Mouse (Mus musculus): ENCODE measurements around the gene Tcea3. TPM values are rescaled to one million over a fixed set of nuclear protein-coding genes. Genes with fewer than 3 reads are reported as not detected.

The Tcea3 gene
- polyA plus RNA-seq, 1 experiment, result 1.8 TPM

DNA sequence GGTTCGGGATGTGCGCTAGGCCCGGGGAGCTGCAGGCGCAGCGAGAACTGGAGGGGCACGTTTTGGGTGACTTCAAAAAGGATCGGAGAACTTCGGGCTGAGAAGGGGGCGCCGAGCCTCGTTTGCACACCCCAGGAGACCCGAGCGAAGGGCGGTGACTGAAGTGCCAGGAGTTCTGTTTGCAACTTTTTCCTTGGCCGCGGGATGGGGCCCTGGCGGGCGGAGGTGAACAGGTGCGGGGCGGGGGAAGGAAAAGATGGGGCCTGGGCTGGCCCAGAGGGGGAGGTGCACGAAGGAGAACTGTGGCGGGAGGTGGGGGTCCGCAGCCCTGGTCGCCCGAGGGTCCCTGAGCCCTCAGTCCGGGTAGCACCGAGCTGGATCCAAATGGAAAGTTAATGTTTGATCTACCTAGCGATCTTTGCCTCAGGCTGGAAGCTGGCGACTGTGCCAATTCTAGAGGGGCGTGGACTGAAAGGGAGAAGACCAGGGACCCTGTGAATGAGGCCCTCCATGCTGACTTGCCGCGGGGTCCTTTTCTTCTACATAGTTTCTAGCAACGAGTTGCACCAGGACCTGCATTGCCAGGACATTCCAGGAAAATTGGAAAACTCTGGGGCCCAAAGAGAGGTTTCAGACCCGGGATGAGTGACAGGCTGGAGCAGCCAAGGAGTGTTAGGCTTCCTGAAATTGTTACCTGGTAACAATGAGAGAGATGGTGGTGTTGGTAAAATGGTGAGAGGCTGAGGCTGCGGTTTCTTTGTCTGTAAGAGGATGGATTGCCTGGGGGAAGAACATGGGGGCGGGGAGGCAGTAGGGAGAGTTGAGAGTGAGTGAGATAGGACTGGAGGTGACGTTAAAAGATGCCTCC is 1.2 kb downstream of the Tcea3 start:
- Histone ChIP-seq H3K36me3 (ENCODE audit: control insufficient read depth, insufficient read depth, low read length) (no peaks in the 10 kb centered on the region), H3K4me3 (ENCODE audit: control insufficient read depth, insufficient read depth, low read length) (peak overlapping the region; percentile 24; the same call in 1 of the 2 replicates), H3K4me1 (replicated peaks; ENCODE audit: control insufficient read depth, insufficient read depth, low read length) (peaks cover 20% of the 10 kb centered on the region), H3K27me3 (ENCODE audit: control insufficient read depth, insufficient read depth, low read length) (peaks cover 41% of the 10 kb centered on the region), H3K27ac (ENCODE audit: control insufficient read depth, insufficient read depth, low read length) (no peak overlapping the region)
- TF ChIP-seq POLR2A (IDR thresholded peaks at IDR 0.05; ENCODE audit: control insufficient read depth, extremely low read depth, insufficient read depth, low read length, poor library complexity) (no peak), CTCF (IDR thresholded peaks at IDR 0.05; ENCODE audit: borderline replicate concordance, control insufficient read depth, extremely low read depth, insufficient read depth, low read length, poor library complexity) (no peak)
- 4% methylated on average over 37 of the region's 37 CpGs for WGBS
- DNase-seq, result no peak

DNA sequence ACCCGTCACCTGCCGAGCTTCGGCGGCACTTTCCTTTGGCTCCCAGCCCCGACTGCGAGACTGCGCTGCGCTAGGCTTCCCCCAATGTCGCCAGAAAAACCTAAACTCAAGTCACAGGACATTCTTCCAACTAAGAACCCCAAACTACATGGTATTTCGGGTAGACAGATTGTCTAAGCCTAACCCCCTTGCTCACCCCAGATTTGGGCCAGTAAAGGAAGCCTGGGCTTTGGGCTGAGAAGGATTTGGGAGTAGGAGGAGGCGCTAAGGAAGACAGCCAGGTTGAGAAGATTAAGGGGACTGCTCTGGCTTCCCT is 1.8 kb downstream of the Tcea3 start:
- no peak overlapping the region for H3K4me3 ChIP-seq (ENCODE audit: control insufficient read depth, insufficient read depth, low read length)
- H3K27me3 ChIP-seq (ENCODE audit: control insufficient read depth, insufficient read depth, low read length), result peaks cover 41% of the 10 kb centered on the region
- no peak for TF ChIP-seq POLR2A (IDR thresholded peaks at IDR 0.05; ENCODE audit: control insufficient read depth, extremely low read depth, insufficient read depth, low read length, poor library complexity)
- TF ChIP-seq CTCF (IDR thresholded peaks at IDR 0.05; ENCODE audit: borderline replicate concordance, control insufficient read depth, extremely low read depth, insufficient read depth, low read length, poor library complexity), result no peak
- no peak overlapping the region for H3K27ac ChIP-seq (ENCODE audit: control insufficient read depth, insufficient read depth, low read length)
- 21% methylated on average over 11 of the region's 11 CpGs for WGBS
- H3K4me1 ChIP-seq (replicated peaks; ENCODE audit: control insufficient read depth, insufficient read depth, low read length), result peaks cover 20% of the 10 kb centered on the region
- no peak for DNase-seq
- no peaks in the 10 kb centered on the region for H3K36me3 ChIP-seq (ENCODE audit: control insufficient read depth, insufficient read depth, low read length)

DNA sequence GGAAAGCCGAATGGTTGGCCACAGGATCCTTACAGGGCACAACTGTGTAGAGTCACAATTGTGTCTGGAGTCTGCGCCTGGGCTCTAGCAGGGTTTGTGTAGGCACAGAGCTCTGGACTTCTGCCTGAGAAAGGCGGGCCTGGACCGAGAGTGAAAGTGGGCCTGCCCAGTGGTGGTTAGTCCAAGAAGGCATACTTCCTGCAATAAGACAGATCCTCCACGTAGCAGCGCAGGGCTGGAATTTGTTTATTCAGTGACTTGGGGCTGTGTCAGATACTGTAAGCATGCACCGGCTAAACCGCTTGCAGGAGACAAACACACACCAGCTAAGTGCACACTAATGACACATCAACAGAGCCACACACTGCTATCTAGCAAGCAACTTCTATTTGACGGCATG is 2.3 kb downstream of the Tcea3 start:
- Histone ChIP-seq H3K4me3 (ENCODE audit: control insufficient read depth, insufficient read depth, low read length) (no peak overlapping the region), H3K4me1 (replicated peaks; ENCODE audit: control insufficient read depth, insufficient read depth, low read length) (peaks cover 20% of the 10 kb centered on the region), H3K27ac (ENCODE audit: control insufficient read depth, insufficient read depth, low read length) (no peak overlapping the region), H3K27me3 (ENCODE audit: control insufficient read depth, insufficient read depth, low read length) (peaks cover 39% of the 10 kb centered on the region), H3K36me3 (ENCODE audit: control insufficient read depth, insufficient read depth, low read length) (no peaks in the 10 kb centered on the region)
- no peak for DNase-seq
- whole genome bisulfite sequencing, result 64% methylated on average over 9 of the region's 9 CpGs
- no peak for TF ChIP-seq POLR2A (IDR thresholded peaks at IDR 0.05; ENCODE audit: control insufficient read depth, extremely low read depth, insufficient read depth, low read length, poor library complexity)
- TF ChIP-seq CTCF (IDR thresholded peaks at IDR 0.05; ENCODE audit: borderline replicate concordance, control insufficient read depth, extremely low read depth, insufficient read depth, low read length, poor library complexity), result no peak

DNA sequence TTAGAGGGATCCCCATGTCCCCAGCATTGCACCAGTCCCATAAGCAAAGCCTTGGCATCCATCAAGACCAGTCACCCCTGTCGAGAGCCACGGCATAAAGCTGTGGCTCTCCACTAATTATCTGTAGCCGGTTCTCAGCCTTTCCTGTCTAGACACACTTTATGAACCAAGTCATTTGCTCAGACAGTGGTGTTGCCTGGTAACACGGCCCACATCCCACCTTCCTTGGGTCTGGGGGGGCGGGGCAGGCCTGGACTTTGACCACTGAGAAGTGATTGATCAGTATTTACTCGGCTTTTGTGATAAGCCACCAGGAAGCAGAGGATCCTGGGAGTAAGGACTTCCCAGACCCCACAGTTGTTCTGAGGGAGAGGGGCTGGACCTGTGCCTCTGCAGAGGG is 8.4 kb downstream of the Tcea3 start:
- DNase-seq, result no peak
- no peaks in the 10 kb centered on the region for H3K36me3 ChIP-seq (ENCODE audit: control insufficient read depth, insufficient read depth, low read length)
- H3K4me1 ChIP-seq (replicated peaks; ENCODE audit: control insufficient read depth, insufficient read depth, low read length), result no peaks in the 10 kb centered on the region
- H3K27me3 ChIP-seq (ENCODE audit: control insufficient read depth, insufficient read depth, low read length), result no peaks in the 10 kb centered on the region
- WGBS, result 68% methylated on average over 6 of the region's 6 CpGs
- H3K4me3 ChIP-seq (ENCODE audit: control insufficient read depth, insufficient read depth, low read length), result no peak overlapping the region
- no peak for TF ChIP-seq POLR2A (IDR thresholded peaks at IDR 0.05; ENCODE audit: control insufficient read depth, extremely low read depth, insufficient read depth, low read length, poor library complexity)
- TF ChIP-seq CTCF (IDR thresholded peaks at IDR 0.05; ENCODE audit: borderline replicate concordance, control insufficient read depth, extremely low read depth, insufficient read depth, low read length, poor library complexity), result no peak
- no peak overlapping the region for H3K27ac ChIP-seq (ENCODE audit: control insufficient read depth, insufficient read depth, low read length)

DNA sequence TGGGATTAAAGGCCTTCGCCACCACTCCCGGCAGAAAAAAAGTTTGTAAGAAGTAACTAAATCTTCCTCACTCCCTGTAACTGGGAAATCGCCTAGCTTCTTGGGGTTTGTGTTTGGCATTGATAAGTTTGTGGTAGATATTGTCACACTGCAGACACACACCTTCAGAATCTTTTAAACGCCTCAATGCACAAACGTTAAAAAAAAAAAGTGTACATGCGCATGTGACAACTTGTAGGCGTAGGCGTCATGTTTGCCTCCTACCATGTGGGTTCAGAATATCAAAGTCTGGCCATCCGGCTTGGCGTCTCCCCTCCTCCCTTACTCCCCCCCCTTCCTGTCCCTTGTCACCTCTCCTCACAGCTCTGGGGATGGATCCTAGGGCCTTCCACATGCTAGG is 9.2 kb downstream of the Tcea3 start:
- Histone ChIP-seq H3K4me3 (ENCODE audit: control insufficient read depth, insufficient read depth, low read length) (no peak overlapping the region), H3K27me3 (ENCODE audit: control insufficient read depth, insufficient read depth, low read length) (no peaks in the 10 kb centered on the region), H3K4me1 (replicated peaks; ENCODE audit: control insufficient read depth, insufficient read depth, low read length) (no peaks in the 10 kb centered on the region), H3K36me3 (ENCODE audit: control insufficient read depth, insufficient read depth, low read length) (no peaks in the 10 kb centered on the region), H3K27ac (ENCODE audit: control insufficient read depth, insufficient read depth, low read length) (no peak overlapping the region)
- TF ChIP-seq CTCF (IDR thresholded peaks at IDR 0.05; ENCODE audit: borderline replicate concordance, control insufficient read depth, extremely low read depth, insufficient read depth, low read length, poor library complexity), result no peak
- no peak for TF ChIP-seq POLR2A (IDR thresholded peaks at IDR 0.05; ENCODE audit: control insufficient read depth, extremely low read depth, insufficient read depth, low read length, poor library complexity)
- 74% methylated on average over 10 of the region's 10 CpGs for WGBS
- DNase-seq, result no peak

DNA sequence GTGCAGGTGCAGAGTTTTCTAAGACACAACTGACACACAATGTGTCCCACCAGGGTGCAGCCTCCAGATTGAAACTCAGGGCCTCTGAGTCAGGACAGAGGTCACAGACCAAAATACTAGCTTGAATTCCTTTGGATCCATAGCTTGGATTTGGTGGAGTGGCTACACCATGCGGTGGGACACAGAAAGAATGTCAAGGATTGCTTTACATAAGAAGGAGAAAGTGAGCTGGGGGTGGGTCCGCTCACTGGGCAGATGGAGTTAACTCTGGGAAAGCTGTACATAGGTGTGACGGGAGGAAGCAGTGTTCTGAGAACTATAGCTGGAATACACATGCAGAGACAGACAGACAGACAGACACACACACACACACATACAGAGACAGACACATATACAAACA is 12.4 kb downstream of the Tcea3 start:
- Histone ChIP-seq H3K27ac (ENCODE audit: control insufficient read depth, insufficient read depth, low read length) (no peak overlapping the region), H3K4me1 (replicated peaks; ENCODE audit: control insufficient read depth, insufficient read depth, low read length) (no peaks in the 10 kb centered on the region), H3K27me3 (ENCODE audit: control insufficient read depth, insufficient read depth, low read length) (no peaks in the 10 kb centered on the region), H3K4me3 (ENCODE audit: control insufficient read depth, insufficient read depth, low read length) (no peak overlapping the region), H3K36me3 (ENCODE audit: control insufficient read depth, insufficient read depth, low read length) (no peaks in the 10 kb centered on the region)
- 73% methylated on average over 3 of the region's 3 CpGs for WGBS
- DNase-seq, result no peak
- TF ChIP-seq CTCF (IDR thresholded peaks at IDR 0.05; ENCODE audit: borderline replicate concordance, control insufficient read depth, extremely low read depth, insufficient read depth, low read length, poor library complexity), result no peak
- no peak for TF ChIP-seq POLR2A (IDR thresholded peaks at IDR 0.05; ENCODE audit: control insufficient read depth, extremely low read depth, insufficient read depth, low read length, poor library complexity)

Measured in thymus, adult 2 months (tissue).